Mouse (Mus musculus) left cerebral cortex, adult 6 months (tissue): ENCODE measurements around the gene Dgcr6. TPM values are rescaled to one million over a fixed set of nuclear protein-coding genes. Genes with fewer than 3 reads are reported as not detected.

Experiments
- long read RNA-seq, 2 experiments: library from polyadenylated mRNA; unstranded; transcript quantifications; one replicate each; pipeline ENCODE4 v2.0.0; 2019 to 2020
- polyA plus RNA-seq: library from polyadenylated mRNA; unstranded; fragments of <200 nt; fragmentation: Nextera tagmentation; gene quantifications from 2 replicates; pipeline ENCODE4 v1.2.3, GENCODE M21; 2021

Gene Dgcr6
- 155 and 169 TPM in 2 replicates for polyA plus RNA-seq
- long read RNA-seq, experiment 1, transcript Dgcr6-203 (6 exons, 1,280 nt), result minor isoform, 12 of 202 reads
- long read RNA-seq, experiment 1, transcript Dgcr6-206 (5 exons, 1,086 nt), result major isoform, 108 of 202 reads
- long read RNA-seq, experiment 1, transcript Dgcr6-201 (5 exons, 1,050 nt), result minor isoform, 47 of 202 reads
- long read RNA-seq, experiment 1, partial matches to known transcripts, result 4 of 202 reads
- long read RNA-seq, experiment 1, other reads (novel, unspliced or antisense), result 30 of 202 reads
- long read RNA-seq, experiment 2, transcript Dgcr6-201 (5 exons, 1,050 nt), result minor isoform, 33 of 148 reads
- long read RNA-seq, experiment 2, transcript Dgcr6-206 (5 exons, 1,086 nt), result major isoform, 79 of 148 reads
- long read RNA-seq, experiment 2, partial matches to known transcripts, result 13 of 148 reads
- long read RNA-seq, experiment 2, other reads (novel, unspliced or antisense), result 20 of 148 reads

DNA sequence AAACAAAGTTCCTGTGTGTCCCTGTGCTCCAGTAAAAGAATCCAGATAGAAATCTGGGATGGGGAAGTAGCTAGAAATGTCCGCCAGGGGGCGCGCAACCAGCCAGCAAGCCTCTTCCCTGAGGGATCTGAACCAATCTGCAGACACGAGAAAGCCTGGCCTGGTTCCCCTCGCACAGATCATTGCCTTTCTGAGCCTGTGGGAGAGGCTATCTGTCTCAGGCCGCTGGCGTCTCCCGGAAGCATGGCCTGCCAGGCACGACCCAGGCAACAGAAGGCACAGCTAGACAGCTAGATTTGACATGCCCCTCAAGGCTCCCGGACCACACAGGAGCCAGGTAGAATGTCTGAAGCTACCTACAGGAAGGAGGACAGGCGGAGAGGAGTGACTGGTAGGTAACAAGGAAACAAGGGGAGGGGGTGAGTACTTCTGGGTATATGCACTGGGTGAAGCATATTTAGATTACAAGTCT lies at the start of gene Dgcr6:
Gene Dgcr6 (plus strand): TSS at position 130 of the 472 bp plus-strand sequence.

Other genes with a start within 250 kb of the Dgcr6 start
- gene B830017H08Rik, start 219.7 kb upstream of the Dgcr6 start, polyA plus RNA-seq, result 0.82 and 5.6 TPM in 2 replicates
- 2.3 and 2.4 TPM in 2 replicates for gene Car15, start 214.5 kb upstream of the Dgcr6 start, polyA plus RNA-seq
- 0.16 and 0.21 TPM in 2 replicates for gene Gm20518, start 161.2 kb upstream of the Dgcr6 start, polyA plus RNA-seq
- not detected in 2 replicates for gene Tssk1, start 158.6 kb upstream of the Dgcr6 start, polyA plus RNA-seq
- gene Dgcr2, start 154.3 kb upstream of the Dgcr6 start, polyA plus RNA-seq, result 64.2 and 70.9 TPM in 2 replicates
- not detected in 2 replicates for gene Tssk2, start 154.2 kb upstream of the Dgcr6 start, polyA plus RNA-seq
- gene Ess2, start 141.5 kb upstream of the Dgcr6 start, polyA plus RNA-seq, result 16.3 and 17.7 TPM in 2 replicates
- 0.19 TPM in 1 of 2 replicates, not detected in the other for gene Gsc2, start 137.8 kb upstream of the Dgcr6 start, polyA plus RNA-seq
- gene Slc25a1, start 124.6 kb upstream of the Dgcr6 start, polyA plus RNA-seq, result 57.7 and 68.3 TPM in 2 replicates
- gene Vpreb2, start 72.4 kb upstream of the Dgcr6 start, polyA plus RNA-seq, result not detected in 2 replicates
- gene Prodh, start 37.3 kb downstream of the Dgcr6 start, polyA plus RNA-seq, result 45.3 and 63.1 TPM in 2 replicates
- 14.9 and 66.7 TPM in 2 replicates for gene Rtn4r, start 74.8 kb downstream of the Dgcr6 start, polyA plus RNA-seq
- not detected in 2 replicates for gene Ccdc188, start 165.0 kb downstream of the Dgcr6 start, polyA plus RNA-seq
- 25.9 and 36.8 TPM in 2 replicates for gene Zdhhc8, start 182.3 kb downstream of the Dgcr6 start, polyA plus RNA-seq
- gene Trmt2a, start 195.8 kb downstream of the Dgcr6 start, polyA plus RNA-seq, result 34.2 and 37.7 TPM in 2 replicates
- gene Ranbp1, start 195.9 kb downstream of the Dgcr6 start, polyA plus RNA-seq, result 170 and 179 TPM in 2 replicates
- not detected in 2 replicates for gene Gm49776, start 205.5 kb downstream of the Dgcr6 start, polyA plus RNA-seq
- gene Dgcr8, start 236.4 kb downstream of the Dgcr6 start, polyA plus RNA-seq, result 7.7 and 9.7 TPM in 2 replicates